Mouse (Mus musculus) induced T-regulatory cell, adult 2 months (primary cell): ENCODE measurements around the gene Ing1.

Experiments used
- DNase-seq: peaks from one replicate; pipeline ENCODE4 v3.0.0-alpha.2; 2012; ENCODE audit warnings: low read depth

Gene Ing1

GRCm38 (mm10) chr8:11591837-11592236, 36.5 kb downstream of the Ing1 start:
- no peak for DNase-seq

- DNase-seq, result peak; percentile 16
Measured at GRCm38 (mm10) chr8:11592296-11592695, 36.9 kb downstream of the Ing1 start.

- DNase-seq, result no peak
Measured at GRCm38 (mm10) chr8:11593222-11593884, 38.0 kb downstream of the Ing1 start.

DNA sequence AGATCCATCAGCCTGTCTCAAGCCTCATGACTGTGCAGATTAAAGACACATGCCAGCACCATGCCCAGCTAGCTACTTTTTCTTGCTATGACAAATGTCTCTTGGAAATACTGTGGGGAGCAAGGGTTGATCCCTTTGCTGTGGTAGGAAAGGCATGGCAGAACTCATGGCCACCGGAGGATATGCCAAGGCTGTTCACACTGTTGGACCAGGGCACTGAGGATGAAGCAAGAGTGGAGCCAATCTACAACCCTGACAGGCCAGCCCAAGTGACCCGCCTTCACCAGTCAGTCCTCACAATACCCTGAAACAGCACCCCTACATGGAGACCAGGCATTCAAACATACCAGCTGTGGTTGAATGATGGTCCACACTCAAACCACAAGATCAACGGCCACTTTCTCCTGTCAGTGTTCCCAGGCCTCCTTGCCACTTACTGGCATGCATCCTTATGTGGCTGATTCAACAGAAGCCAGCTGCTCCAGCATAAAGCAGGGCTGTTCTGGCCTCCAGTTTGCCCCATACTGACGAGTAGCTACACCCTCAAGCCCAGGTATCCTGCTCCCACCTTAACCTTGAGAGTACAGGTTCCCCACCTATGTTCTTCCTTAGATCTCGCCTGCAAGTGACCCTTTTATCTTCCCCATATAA, 45.1 kb downstream of the Ing1 start:
- no peak for DNase-seq

- peak; percentile 84 for DNase-seq
Measured at GRCm38 (mm10) chr8:11602006-11602680, 46.8 kb downstream of the Ing1 start.

DNA sequence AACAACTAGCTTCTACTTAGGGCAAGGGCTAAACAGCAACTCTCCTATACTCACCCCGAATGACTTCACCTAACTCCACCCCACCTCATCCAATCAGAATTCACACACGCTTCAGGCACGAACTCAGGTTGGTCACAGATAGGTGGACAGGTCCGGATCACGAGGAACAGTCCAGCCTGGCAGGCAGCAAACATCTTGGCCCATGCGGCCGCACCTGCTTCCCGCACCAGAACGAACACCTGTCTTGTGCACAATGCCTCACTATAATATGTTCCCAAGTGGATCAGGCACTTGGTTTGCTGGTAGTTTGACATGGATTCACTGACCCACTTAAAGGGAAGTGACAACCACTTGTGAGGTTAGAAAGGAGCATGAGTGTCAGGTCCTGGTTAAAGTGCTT, 53.5 kb downstream of the Ing1 start:
- no peak for DNase-seq
